Mouse (Mus musculus) C2C12 (cell line): ENCODE data around the gene Gm20388. TPM values are rescaled to one million over a fixed set of nuclear protein-coding genes. Genes with fewer than 3 reads are reported as not detected.

Experiments used
- H3K27me3 ChIP-seq: one replicate; pipeline ENCODE4 v1.6.1; 2011; ENCODE audit not compliant: control insufficient read depth, insufficient read depth, insufficient read length
- H3K36me3 ChIP-seq: one replicate; pipeline ENCODE4 v1.6.1; 2011; ENCODE audit not compliant: control insufficient read depth, insufficient read depth
- H3K4me3 ChIP-seq: one replicate; pipeline ENCODE4 v1.5.1; 2011; ENCODE audit warnings: mild to moderate bottlenecking, control low read depth; ENCODE audit not compliant: poor library complexity, insufficient read depth, severe bottlenecking
- H3K79me2 ChIP-seq: one replicate; pipeline ENCODE4 v1.6.1; 2011; ENCODE audit not compliant: control insufficient read depth, insufficient read depth
- H3K79me3 ChIP-seq: one replicate; pipeline ENCODE4 v1.6.1; 2011; ENCODE audit warnings: low read depth, control low read depth
- H3ac ChIP-seq: one replicate; pipeline ENCODE3; 2011; ENCODE audit warnings: low read depth; ENCODE audit not compliant: control insufficient read depth, insufficient read length
- CEBPB ChIP-seq: IDR thresholded peaks from one replicate; pipeline ENCODE4 v1.6.1; 2011; ENCODE audit warnings: low read depth, mild to moderate bottlenecking, control low read depth, moderate library complexity
- CTCF ChIP-seq: IDR thresholded peaks from one replicate; pipeline ENCODE4 v1.5.1; 2011; ENCODE audit not compliant: control insufficient read depth, insufficient read depth, insufficient read length
- FOSL1 ChIP-seq: IDR thresholded peaks from one replicate; pipeline ENCODE4 v1.8.0; 2011; ENCODE audit warnings: mild to moderate bottlenecking, low read length; ENCODE audit not compliant: poor library complexity, insufficient read depth, severe bottlenecking
- MAX ChIP-seq: IDR thresholded peaks from one replicate; pipeline ENCODE4 v1.6.1; 2011; ENCODE audit warnings: mild to moderate bottlenecking, control low read depth
- MYOD1 ChIP-seq: IDR thresholded peaks from one replicate; pipeline ENCODE4 v1.6.1; 2011; ENCODE audit warnings: low read depth; ENCODE audit not compliant: control insufficient read depth, insufficient read length
- MYOG ChIP-seq: IDR thresholded peaks from one replicate; pipeline ENCODE4 v1.6.1; 2011; ENCODE audit not compliant: control insufficient read depth, insufficient read length; ENCODE audit errors: extremely low read depth
- USF1 ChIP-seq: IDR thresholded peaks from one replicate; pipeline ENCODE4 v1.6.1; 2011; ENCODE audit warnings: low read depth, mild to moderate bottlenecking, control low read depth, moderate library complexity
- polyA plus RNA-seq: library from polyadenylated mRNA; unstranded; fragments of >200 nt; fragmentation: generic; extraction: Trizol; gene quantifications from one replicate; pipeline ENCODE4 v1.2.1, GENCODE M21; 2012; ENCODE audit warnings: missing spikeins

Gm20388 gene
- polyA plus RNA-seq, 1 experiment: 15.0 TPM

DNA sequence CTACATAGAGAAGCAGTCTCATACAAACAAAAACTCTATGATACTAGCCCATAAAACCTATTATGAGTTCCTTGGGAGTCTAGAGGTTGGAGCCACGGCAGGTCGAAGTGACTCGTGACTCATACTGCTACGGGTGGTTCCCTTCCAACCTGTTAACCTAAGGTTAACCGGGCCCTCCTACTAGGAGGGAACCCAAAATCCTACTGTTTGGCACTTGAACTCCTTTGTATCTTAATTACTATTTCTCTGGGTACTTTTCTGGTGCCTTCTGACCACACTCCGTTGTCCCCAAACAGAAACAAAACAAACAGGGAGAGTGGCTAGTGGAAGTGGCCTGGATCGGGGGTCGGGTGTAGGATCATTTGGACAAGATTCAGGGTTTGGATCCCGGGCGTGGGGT, 3301.2 kb downstream of the Gm20388 start:
- H3K79me2 ChIP-seq: peaks cover 20% of the 10 kb centered on the region
- peaks cover 18% of the 10 kb centered on the region for H3K36me3 ChIP-seq
- peaks cover 14% of the 10 kb centered on the region for H3K79me3 ChIP-seq
- TF ChIP-seq MYOD1: no peak
- no peak for TF ChIP-seq FOSL1
- TF ChIP-seq USF1: no peak
- TF ChIP-seq CEBPB: no peak
- no peak for TF ChIP-seq MAX
- TF ChIP-seq MYOG: no peak
- TF ChIP-seq CTCF: no peak
- no peaks in the 10 kb centered on the region for H3K27me3 ChIP-seq
- H3K4me3 ChIP-seq: peak overlapping the region; percentile 96
- peak overlapping the region; percentile 74 for H3ac ChIP-seq

DNA sequence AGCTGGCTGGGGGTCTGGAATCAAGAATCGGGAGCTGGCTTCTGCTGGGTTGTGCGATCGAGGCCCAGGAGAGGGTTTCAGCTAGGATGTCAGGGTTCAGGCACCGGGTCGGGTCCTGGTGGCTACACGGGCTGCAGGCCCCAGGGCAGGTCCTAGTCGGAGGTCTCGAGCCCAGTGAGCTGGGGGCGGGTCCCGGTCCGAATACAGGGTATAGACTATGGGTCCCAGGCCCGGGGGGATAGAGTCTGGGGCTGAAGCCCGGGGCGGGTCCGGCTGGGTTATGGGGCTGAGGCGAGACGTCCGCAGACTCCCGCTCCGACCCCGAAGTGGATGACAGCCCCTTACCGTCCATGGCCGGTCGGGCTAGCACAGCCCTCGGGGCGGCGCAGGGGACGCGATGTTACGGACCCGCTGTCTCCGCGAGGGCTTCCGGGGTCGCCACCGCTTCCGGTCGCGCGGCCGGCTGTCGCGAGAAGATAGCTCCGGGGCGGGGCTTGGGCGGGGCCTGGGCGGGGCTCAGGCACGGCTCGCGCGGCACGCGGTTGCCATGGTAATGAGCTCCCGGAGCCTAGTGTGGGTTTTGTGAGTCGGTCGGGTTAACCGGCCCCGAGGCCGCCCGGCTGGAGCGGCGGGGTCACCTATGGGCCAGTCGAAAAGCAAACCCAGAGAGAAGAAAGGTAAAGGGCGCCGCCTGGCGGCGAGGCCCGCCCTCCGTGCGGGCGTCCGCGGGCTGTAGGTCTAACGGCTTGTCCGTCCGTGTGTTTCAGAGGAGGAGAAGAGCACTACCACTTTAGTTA, 3301.9 kb downstream of the Gm20388 start, which contains the start of the genes Chmp1a and Spata33:
TSS of gene Chmp1a (minus strand) at position 443 of the 797 bp plus-strand sequence.
TSS of gene Spata33 (plus strand) at position 512 of the 797 bp plus-strand sequence.
- H3K36me3 ChIP-seq: peaks cover 12% of the 10 kb centered on the region
- TF ChIP-seq MAX: peak; percentile 13
- TF ChIP-seq CTCF: peak; percentile 73
- no peak for TF ChIP-seq FOSL1
- peak within 1 kb of the TSS; percentile 96 for H3K4me3 ChIP-seq
- peaks cover 14% of the 10 kb centered on the region for H3K79me3 ChIP-seq
- peaks cover 20% of the 10 kb centered on the region for H3K79me2 ChIP-seq
- no peaks in the 10 kb centered on the region for H3K27me3 ChIP-seq
- peak within 1 kb of the TSS; percentile 96 for H3ac ChIP-seq

DNA sequence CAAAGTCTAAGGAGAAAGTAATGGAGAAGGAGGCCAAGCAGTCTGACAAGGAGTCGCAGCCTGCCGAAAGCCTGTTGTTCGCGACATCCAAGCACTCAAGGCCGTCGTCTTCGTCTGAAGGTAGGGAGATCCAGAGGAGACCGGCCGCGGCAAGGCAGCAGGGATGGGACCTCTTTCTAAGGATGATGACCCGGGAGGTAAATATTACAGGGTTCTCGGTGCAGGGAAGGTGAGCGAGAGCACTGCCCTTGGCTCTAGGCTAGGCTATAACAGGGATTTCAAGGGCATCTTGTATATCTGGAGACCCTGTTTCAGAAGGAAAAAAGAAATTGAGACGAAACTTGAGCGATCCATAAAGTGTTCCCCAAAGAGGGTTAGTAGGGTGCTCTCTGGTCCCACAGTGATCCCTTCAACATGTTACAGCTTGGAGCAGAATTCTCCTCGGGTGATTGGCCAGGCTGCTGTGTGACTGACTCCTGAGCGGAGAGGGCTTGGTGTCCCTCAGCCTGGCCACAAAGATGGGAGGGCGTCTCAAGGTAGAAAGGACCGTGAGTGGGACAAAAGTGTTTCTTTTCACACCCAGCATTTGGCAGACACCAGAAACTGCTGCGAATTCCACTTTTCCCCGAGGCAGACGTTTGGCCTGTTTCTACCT, 3302.6 kb downstream of the Gm20388 start:
- peaks cover 8% of the 10 kb centered on the region for H3K36me3 ChIP-seq
- H3K79me2 ChIP-seq: peaks cover 20% of the 10 kb centered on the region
- peak overlapping the region; percentile 96 for H3ac ChIP-seq
- H3K4me3 ChIP-seq: peak overlapping the region; percentile 39
- TF ChIP-seq MAX (no peak), MYOG (no peak), FOSL1 (no peak), CEBPB (no peak)
- H3K27me3 ChIP-seq: no peaks in the 10 kb centered on the region
- peaks cover 14% of the 10 kb centered on the region for H3K79me3 ChIP-seq

DNA sequence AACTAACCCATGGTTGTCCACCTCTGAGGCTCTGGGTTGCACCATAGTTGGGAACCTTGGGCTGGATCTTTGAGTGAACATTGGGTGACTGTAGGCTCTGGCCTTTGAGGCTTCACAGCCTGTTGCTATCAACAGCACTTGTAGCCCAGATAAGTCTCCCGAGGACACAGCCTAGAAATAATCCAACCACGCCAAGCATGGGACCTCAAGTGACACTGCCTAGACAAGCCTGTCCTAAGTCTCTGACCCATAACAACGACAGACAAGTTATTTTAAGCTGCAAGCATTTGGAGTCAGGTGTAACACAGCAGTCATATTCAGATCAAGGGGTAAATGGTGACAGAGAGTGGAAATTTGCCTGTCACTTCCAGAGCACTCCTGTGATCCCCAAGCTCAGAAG, 3304.8 kb downstream of the Gm20388 start:
- Histone ChIP-seq H3K4me3 (no peak overlapping the region), H3K79me3 (peaks cover 14% of the 10 kb centered on the region), H3ac (no peak overlapping the region), H3K27me3 (no peaks in the 10 kb centered on the region), H3K36me3 (no peaks in the 10 kb centered on the region), H3K79me2 (peaks cover 20% of the 10 kb centered on the region)
- no peak for TF ChIP-seq USF1
- no peak for TF ChIP-seq FOSL1
- TF ChIP-seq MYOD1: no peak
- no peak for TF ChIP-seq MAX
- TF ChIP-seq MYOG: no peak
- no peak for TF ChIP-seq CEBPB
- no peak for TF ChIP-seq CTCF

DNA sequence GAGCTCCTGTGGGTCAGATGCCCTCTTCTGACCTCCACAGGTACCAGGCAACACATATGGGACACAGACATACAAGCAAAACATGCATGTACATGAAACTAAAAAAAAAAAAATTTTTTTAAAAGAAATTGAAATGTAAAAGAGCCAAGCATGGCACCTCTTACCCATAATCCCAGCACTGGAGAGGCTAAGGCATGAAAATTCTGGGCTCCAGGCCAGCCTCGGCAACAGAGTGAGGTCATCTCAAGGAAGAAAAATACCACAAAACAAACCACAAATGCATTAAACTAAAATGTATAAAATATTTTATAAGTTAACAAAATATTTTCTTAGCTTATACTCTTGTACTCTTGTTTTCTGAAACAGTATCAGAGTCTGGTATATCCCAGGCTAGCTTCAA, 3310.3 kb downstream of the Gm20388 start:
- Histone ChIP-seq H3ac (no peak overlapping the region), H3K79me2 (peaks cover 11% of the 10 kb centered on the region), H3K79me3 (peaks cover 5% of the 10 kb centered on the region), H3K27me3 (no peaks in the 10 kb centered on the region), H3K4me3 (no peak overlapping the region), H3K36me3 (no peaks in the 10 kb centered on the region)
- TF ChIP-seq MAX (no peak), CEBPB (no peak), MYOG (no peak), USF1 (no peak), CTCF (no peak), FOSL1 (no peak), MYOD1 (no peak)
